Mouse (Mus musculus) hindbrain, embryonic 16.5 days (tissue): ENCODE measurements at regions not wholly inside any gene's neighbourhood (a gene's known extent, or its start where the extent isn't known, plus 50 kb on each side); places are given as distances from the start of the nearest gene placed in this dataset.
"Not testable (repeated sequence)": the region's sequence is repeated elsewhere in the genome, so short reads cannot be mapped to it uniquely, and the experiment has no call there.

ENCODE experiments used
- ATAC-seq: fragments of 200-750 bp; cut with Nextera tagmentation; 2 replicates; pipeline ENCODE4 v1.8.0; 2017; ENCODE audit warnings: moderate TSS enrichment, moderate library complexity
- H3K27ac ChIP-seq: fragments of 300-500 bp; sonication (generic); 2 replicates; pipeline ENCODE4 v1.5.1; 2014; ENCODE audit warnings: low read depth, mild to moderate bottlenecking, control low read depth, low read length, moderate library complexity
- H3K27me3 ChIP-seq: fragments of 300-500 bp; sonication (generic); replicated peaks from 2 replicates; pipeline ENCODE4 v1.6.1; 2014; ENCODE audit warnings: low read length; ENCODE audit not compliant: control insufficient read depth, insufficient read depth
- H3K36me3 ChIP-seq: fragments of 300-500 bp; sonication (generic); 2 replicates; pipeline ENCODE4 v1.6.1; 2014; ENCODE audit warnings: mild to moderate bottlenecking, low read length, moderate library complexity, mixed read lengths; ENCODE audit not compliant: control insufficient read depth, insufficient read depth
- H3K4me1 ChIP-seq: fragments of 300-500 bp; sonication (generic); 2 replicates; pipeline ENCODE4 v1.6.1; 2014; ENCODE audit warnings: low read depth, low read length; ENCODE audit not compliant: control insufficient read depth, insufficient read depth
- H3K4me2 ChIP-seq: fragments of 300-500 bp; sonication (generic); 2 replicates; pipeline ENCODE4 v1.6.1; 2014; ENCODE audit warnings: mild to moderate bottlenecking, low read length, control low read depth, moderate library complexity
- H3K4me3 ChIP-seq: fragments of 300-500 bp; sonication (generic); 2 replicates; pipeline ENCODE4 v1.5.1; 2014; ENCODE audit warnings: mild to moderate bottlenecking, low read length, control low read depth, moderate library complexity
- H3K9ac ChIP-seq: fragments of 300-500 bp; sonication (generic); 2 replicates; pipeline ENCODE4 v1.6.1; 2014; ENCODE audit warnings: low read depth, mild to moderate bottlenecking, control low read depth, low read length, moderate library complexity
- H3K9me3 ChIP-seq: fragments of 300-500 bp; sonication (generic); 2 replicates; pipeline ENCODE4 v1.6.1; 2014; ENCODE audit warnings: mild to moderate bottlenecking, low read length, moderate library complexity; ENCODE audit not compliant: control insufficient read depth
- WGBS: fragments of 180-500 bp; shearing (Covaris S2); extraction: QIAGEN DNeasy Blood & Tissue Kit; methylation state at CpG from one replicate; pipeline ENCODE4 v1.1.7; 2014; 5-methylcytosine and 5-hydroxymethylcytosine counted together

- not testable (repeated sequence) for H3K36me3 ChIP-seq, ATAC-seq
These were observed 56.8 kb downstream of the Gm8765 start for GRCm38 (mm10) chr13:50754911-50755310.

GRCm38 (mm10) chr13:50756334-50756733 is 58.2 kb downstream of the Gm8765 start:
- WGBS = 79% methylated on average over 1 of the region's 1 CpGs
- not testable (repeated sequence) for H3K4me2 ChIP-seq, H3K4me1 ChIP-seq, H3K4me3 ChIP-seq, ATAC-seq, H3K9me3 ChIP-seq, H3K27ac ChIP-seq, H3K27me3 ChIP-seq, H3K36me3 ChIP-seq, H3K9ac ChIP-seq

More at GRCm38 (mm10) chr13:50754911-50755310, 56.8 kb downstream of the Gm8765 start:
- not testable (repeated sequence) for H3K27ac ChIP-seq, H3K9me3 ChIP-seq, H3K4me2 ChIP-seq, H3K4me1 ChIP-seq, H3K27me3 ChIP-seq, H3K9ac ChIP-seq, H3K4me3 ChIP-seq

- ATAC-seq = no peak
- 67% methylated on average over 2 of the region's 2 CpGs for WGBS
- no peak overlapping the region for H3K27ac ChIP-seq
- no peak overlapping the region for H3K4me3 ChIP-seq
- H3K27me3 ChIP-seq = no peaks in the 10 kb centered on the region
- no peaks in the 10 kb centered on the region for H3K36me3 ChIP-seq
- H3K9me3 ChIP-seq = no peaks in the 10 kb centered on the region
- no peaks in the 10 kb centered on the region for H3K4me1 ChIP-seq
- H3K4me2 ChIP-seq = no peak overlapping the region
- H3K9ac ChIP-seq = no peak overlapping the region
These were observed 66.5 kb downstream of the Gm8765 start for GRCm38 (mm10) chr13:50764618-50765017.

DNA sequence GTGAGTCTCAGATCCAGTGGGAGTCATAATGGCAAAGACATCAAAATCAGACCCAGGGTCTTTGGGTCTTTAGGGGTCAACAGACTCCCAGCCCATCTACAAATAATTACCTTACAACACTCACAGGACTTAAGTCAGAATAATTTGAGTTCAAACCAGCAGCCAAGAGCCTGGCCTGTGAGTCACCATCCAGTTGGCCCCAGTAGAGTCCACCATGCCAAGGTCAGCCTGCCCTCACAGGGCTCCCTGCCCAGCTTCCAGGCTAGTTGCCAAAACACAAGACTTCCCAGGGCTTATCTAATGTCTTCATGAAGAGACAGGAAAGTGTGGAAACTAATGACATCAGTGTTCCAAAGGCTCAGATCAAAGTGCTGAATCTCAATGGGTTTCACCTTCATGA is 81.9 kb downstream of the Gm8765 start:
- H3K9me3 ChIP-seq, ATAC-seq, H3K27ac ChIP-seq, H3K27me3 ChIP-seq, H3K4me1 ChIP-seq, H3K4me2 ChIP-seq, H3K9ac ChIP-seq, H3K36me3 ChIP-seq, H3K4me3 ChIP-seq: not testable (repeated sequence)

DNA sequence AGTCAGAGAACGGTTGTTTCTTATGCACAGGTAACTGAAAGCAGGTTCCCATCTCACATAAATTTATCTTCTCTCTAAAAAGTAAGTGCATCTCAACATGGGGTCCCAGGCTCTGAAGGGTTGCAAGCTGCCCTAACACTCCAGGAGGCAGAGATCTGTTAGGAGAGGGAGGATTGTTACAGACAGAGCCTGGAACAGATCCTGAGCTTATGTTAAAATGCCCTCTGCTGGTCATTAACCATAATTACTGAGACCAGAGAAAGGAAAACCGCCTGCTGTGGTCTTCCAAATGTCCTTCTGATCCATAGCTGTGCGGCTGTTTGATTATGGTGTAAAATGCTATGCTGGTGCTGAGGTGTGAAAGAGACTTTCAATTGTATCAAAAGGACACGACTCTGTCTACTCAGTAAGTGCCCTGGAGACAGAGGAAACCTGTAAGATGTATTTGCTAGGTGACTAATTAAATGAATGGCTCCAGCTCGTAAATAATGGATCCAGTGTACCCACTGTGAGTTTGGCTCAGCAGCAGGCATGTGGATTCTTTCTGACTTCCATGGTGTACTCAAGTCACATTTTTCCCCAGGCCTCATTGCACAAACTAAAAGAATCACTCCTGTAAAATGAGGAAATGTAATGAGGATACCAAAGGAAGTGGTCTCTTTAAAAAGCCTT is 131.9 kb downstream of the Gm8765 start:
- H3K9ac ChIP-seq, H3K27me3 ChIP-seq, H3K9me3 ChIP-seq, H3K4me2 ChIP-seq, H3K27ac ChIP-seq, H3K4me1 ChIP-seq, H3K4me3 ChIP-seq, H3K36me3 ChIP-seq: not testable (repeated sequence)
- WGBS = 29% methylated on average over 3 of the region's 5 CpGs
- ATAC-seq = peak; percentile 94
